Mouse (Mus musculus) megakaryocyte progenitor cell, adult 5-6 weeks (primary cell): Measurements from ENCODE around the gene Igdcc3. TPM values are rescaled to one million over a fixed set of nuclear protein-coding genes. Genes with fewer than 3 reads are reported as not detected.

Source experiments
- ATAC-seq: replicated peaks from 2 replicates; pipeline ENCODE4 v1.8.0; 2016; ENCODE audit warnings: mild to moderate bottlenecking, moderate TSS enrichment, inconsistent platforms; ENCODE audit not compliant: poor library complexity
- total RNA-seq, 2 experiments: library from RNA; stranded (forward) in 1 of 2; stranded (reverse) in 1 of 2; fragments of 157-497, 149-512 nt in 1 of 2; fragments of 200-1000 nt in 1 of 2; gene quantifications; 2 replicates each; pipeline versions ENCODE4 v1.2.3 to v1.2.4; 2015 to 2017

Igdcc3 gene
- total RNA-seq, 2 experiments from 2014 or later: not detected

DNA sequence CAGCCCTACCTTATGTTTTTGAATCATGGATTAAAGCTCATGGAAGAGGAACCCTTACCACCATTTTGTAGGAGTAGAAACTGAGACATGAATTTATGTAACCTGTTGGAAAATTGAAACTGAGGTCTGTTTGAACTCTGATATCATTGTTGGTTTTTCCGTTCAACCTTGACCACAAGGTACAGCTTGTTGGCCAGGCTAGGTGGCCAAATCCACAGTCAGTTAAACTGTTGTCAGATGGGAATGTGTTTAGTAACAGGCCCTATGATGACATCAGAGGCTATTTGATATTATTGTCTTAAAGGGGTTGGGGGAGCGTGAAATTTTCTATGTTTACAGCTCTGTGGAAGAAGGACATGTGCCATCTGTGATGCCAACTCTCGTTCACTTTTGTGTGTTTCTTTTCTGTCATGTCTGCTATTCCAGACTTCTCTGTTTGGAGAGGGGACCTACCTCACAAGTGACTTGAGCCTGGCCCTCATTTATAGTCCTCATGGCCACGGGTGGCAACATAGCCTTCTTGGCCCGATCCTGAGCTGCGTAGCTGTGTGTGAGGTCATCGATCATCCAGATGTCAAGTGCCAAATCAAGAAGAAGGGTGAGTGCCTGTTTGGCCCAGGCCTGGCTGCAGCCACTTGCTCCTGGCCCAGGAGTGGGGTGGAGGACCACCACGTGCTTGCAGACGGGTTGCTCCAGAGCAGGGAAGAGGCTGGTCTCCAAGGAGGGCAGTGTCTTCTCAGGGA lies 92.4 kb downstream of the Igdcc3 start:
- ATAC-seq: no peak

DNA sequence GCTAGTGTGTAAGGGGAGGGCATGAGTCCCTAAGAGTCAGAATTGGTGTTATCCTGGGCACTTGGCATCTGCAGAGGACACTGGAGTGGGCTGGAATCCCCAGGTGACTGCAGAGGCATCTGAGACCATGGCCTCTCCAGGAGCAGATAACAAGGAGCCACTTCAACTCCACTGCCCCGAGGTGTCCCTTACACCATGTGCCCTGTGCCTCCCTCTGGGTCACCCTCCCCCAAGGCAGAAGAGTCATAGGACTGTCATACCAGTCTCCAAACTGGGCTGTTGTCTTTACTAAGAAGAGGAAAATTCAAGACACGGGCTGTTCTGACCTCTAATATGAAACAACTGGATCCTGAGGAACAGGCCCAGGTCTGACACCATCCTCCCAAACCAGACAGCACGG lies 93.7 kb downstream of the Igdcc3 start:
- ATAC-seq: no peak

Other genes with a start within 250 kb of the Igdcc3 start
- not detected in 2 replicates for gene Slc24a1, start 189.6 kb upstream of the Igdcc3 start, total RNA-seq (2015)
- not detected in 2 replicates for gene Slc24a1, start 189.6 kb upstream of the Igdcc3 start, total RNA-seq (2017)
- gene Ints14, start 180.3 kb upstream of the Igdcc3 start, total RNA-seq (2015): 32.2 and 32.9 TPM in 2 replicates
- gene Ints14, start 180.3 kb upstream of the Igdcc3 start, total RNA-seq (2017): 31.1 and 33.9 TPM in 2 replicates
- 23.5 and 27.6 TPM in 2 replicates for gene Hacd3, start 119.5 kb upstream of the Igdcc3 start, total RNA-seq (2015)
- 47.8 and 52.9 TPM in 2 replicates for gene Hacd3, start 119.5 kb upstream of the Igdcc3 start, total RNA-seq (2017)
- gene Dpp8, start 108.8 kb upstream of the Igdcc3 start, total RNA-seq (2015): 74.2 and 77.9 TPM in 2 replicates
- 86.9 and 102 TPM in 2 replicates for gene Dpp8, start 108.8 kb upstream of the Igdcc3 start, total RNA-seq (2017)
- 0.02 TPM in 1 of 2 replicates, not detected in the other for gene Igdcc4, start 39.7 kb upstream of the Igdcc3 start, total RNA-seq (2015)
- under 0.01 and 0.07 TPM in 2 replicates for gene Igdcc4, start 39.7 kb upstream of the Igdcc3 start, total RNA-seq (2017)
- gene Parp16, start 54.2 kb downstream of the Igdcc3 start, total RNA-seq (2015): 3.2 and 3.3 TPM in 2 replicates
- 2.8 and 3.1 TPM in 2 replicates for gene Parp16, start 54.2 kb downstream of the Igdcc3 start, total RNA-seq (2017)
- gene Cilp, start 124.0 kb downstream of the Igdcc3 start, total RNA-seq (2015): not detected in 2 replicates
- not detected in 2 replicates for gene Cilp, start 124.0 kb downstream of the Igdcc3 start, total RNA-seq (2017)
- 24.8 and 26.4 TPM in 2 replicates for gene Clpx, start 153.1 kb downstream of the Igdcc3 start, total RNA-seq (2015)
- 46.6 and 51.4 TPM in 2 replicates for gene Clpx, start 153.1 kb downstream of the Igdcc3 start, total RNA-seq (2017)
- 16.8 and 20.1 TPM in 2 replicates for gene Pdcd7, start 204.9 kb downstream of the Igdcc3 start, total RNA-seq (2015)
- 18.2 and 28.5 TPM in 2 replicates for gene Pdcd7, start 204.9 kb downstream of the Igdcc3 start, total RNA-seq (2017)
- not detected in 2 replicates for gene Ubap1l, start 219.9 kb downstream of the Igdcc3 start, total RNA-seq (2015)
- gene Ubap1l, start 219.9 kb downstream of the Igdcc3 start, total RNA-seq (2017): 0.57 TPM in 1 of 2 replicates, not detected in the other